Mouse (Mus musculus) liver, embryonic 14.5 days (tissue): ENCODE data around the gene Tnrc6a. TPM values are rescaled to one million over a fixed set of nuclear protein-coding genes. Genes with fewer than 3 reads are reported as not detected.

Source experiments
- ATAC-seq: fragments of 200-750 bp; cut with Nextera tagmentation; 2 replicates; pipeline ENCODE4 v1.8.0; 2017; ENCODE audit warnings: moderate number of reproducible peaks, mild to moderate bottlenecking, moderate library complexity; ENCODE audit not compliant: insufficient read depth
- DNase-seq, 3 experiments: peaks; one replicate each; pipeline ENCODE4 v3.0.0-alpha.2; 2012 to 2013; ENCODE audit warnings: low read depth in 3 of 3, low spot score in 3 of 3
- H3K27ac ChIP-seq: fragments of 300-500 bp; sonication (generic); 2 replicates; pipeline ENCODE4 v1.5.1; 2014; ENCODE audit warnings: moderate library complexity, mild to moderate bottlenecking, control low read depth, inconsistent platforms
- H3K27me3 ChIP-seq: fragments of 300-500 bp; sonication (generic); 2 replicates; pipeline ENCODE4 v1.6.1; 2014; ENCODE audit warnings: mild to moderate bottlenecking, low read length, moderate library complexity; ENCODE audit not compliant: control insufficient read depth, insufficient read depth
- H3K36me3 ChIP-seq: fragments of 300-500 bp; sonication (generic); replicated peaks from 2 replicates; pipeline ENCODE4 v1.6.1; 2014; ENCODE audit warnings: low read depth; ENCODE audit not compliant: control insufficient read depth, insufficient read depth
- H3K4me1 ChIP-seq, 2 experiments: fragments of 200-500 bp in 1 of 2; fragments of 300-500 bp in 1 of 2; sonication (generic) in 1 of 2; replicated peaks; 2 replicates each; pipeline ENCODE4 v1.6.1; 2012 to 2014; ENCODE audit warnings: antibody characterized with exemption in 1 of 2, inconsistent platforms in 1 of 2, low read length in 1 of 2; ENCODE audit not compliant: control insufficient read depth in 2 of 2, insufficient read depth in 2 of 2
- H3K4me2 ChIP-seq: fragments of 300-500 bp; sonication (generic); 2 replicates; pipeline ENCODE4 v1.6.1; 2014; ENCODE audit warnings: low read depth, mild to moderate bottlenecking, control low read depth, moderate library complexity
- H3K4me3 ChIP-seq, 2 experiments: fragments of 200-500 bp in 1 of 2; fragments of 300-500 bp in 1 of 2; sonication (generic) in 1 of 2; 2 replicates each; pipeline ENCODE4 v1.5.1; 2012 to 2014; ENCODE audit warnings: low read depth in 2 of 2, low read length in 2 of 2, mild to moderate bottlenecking in 2 of 2, control low read depth in 1 of 2, inconsistent platforms in 1 of 2, moderate library complexity in 1 of 2; ENCODE audit not compliant: insufficient read depth in 1 of 2
- H3K9ac ChIP-seq: fragments of 300-500 bp; sonication (generic); replicated peaks from 2 replicates; pipeline ENCODE4 v1.6.1; 2014; ENCODE audit warnings: mild to moderate bottlenecking, control low read depth, moderate library complexity
- H3K9me3 ChIP-seq: fragments of 300-500 bp; sonication (generic); 2 replicates; pipeline ENCODE4 v1.6.1; 2016; ENCODE audit warnings: low read length, mixed read lengths; ENCODE audit not compliant: control insufficient read depth
- CTCF ChIP-seq: IDR thresholded peaks from 2 replicates; pipeline ENCODE4 v1.5.1; 2016; ENCODE audit warnings: antibody characterized with exemption, low read depth, control low read depth
- EP300 ChIP-seq: IDR thresholded peaks from 2 replicates; pipeline ENCODE4 v1.6.1; 2016; ENCODE audit warnings: antibody characterized with exemption, low read depth
- WGBS: fragments of 180-500 bp; shearing (Covaris S2); extraction: QIAGEN DNeasy Blood & Tissue Kit; methylation state at CpG from one replicate; pipeline ENCODE4 v1.1.7; 2014; ENCODE audit not compliant: insufficient replicate concordance; 5-methylcytosine and 5-hydroxymethylcytosine counted together
- polyA plus RNA-seq, 2 experiments: library from polyadenylated mRNA; depleted of rRNA in 1 of 2; stranded (reverse) in 1 of 2; unstranded in 1 of 2; fragments of >200 nt; fragmentation: Nextera tagmentation in 1 of 2; extraction: Ambion mirVana in 1 of 2; gene quantifications; 2 replicates each; pipeline versions ENCODE4 v1.2.1 to v1.2.3; 2012 to 2014

Gene Tnrc6a
- polyA plus RNA-seq, 2 experiments: 8.8 to 14.1 TPM

DNA sequence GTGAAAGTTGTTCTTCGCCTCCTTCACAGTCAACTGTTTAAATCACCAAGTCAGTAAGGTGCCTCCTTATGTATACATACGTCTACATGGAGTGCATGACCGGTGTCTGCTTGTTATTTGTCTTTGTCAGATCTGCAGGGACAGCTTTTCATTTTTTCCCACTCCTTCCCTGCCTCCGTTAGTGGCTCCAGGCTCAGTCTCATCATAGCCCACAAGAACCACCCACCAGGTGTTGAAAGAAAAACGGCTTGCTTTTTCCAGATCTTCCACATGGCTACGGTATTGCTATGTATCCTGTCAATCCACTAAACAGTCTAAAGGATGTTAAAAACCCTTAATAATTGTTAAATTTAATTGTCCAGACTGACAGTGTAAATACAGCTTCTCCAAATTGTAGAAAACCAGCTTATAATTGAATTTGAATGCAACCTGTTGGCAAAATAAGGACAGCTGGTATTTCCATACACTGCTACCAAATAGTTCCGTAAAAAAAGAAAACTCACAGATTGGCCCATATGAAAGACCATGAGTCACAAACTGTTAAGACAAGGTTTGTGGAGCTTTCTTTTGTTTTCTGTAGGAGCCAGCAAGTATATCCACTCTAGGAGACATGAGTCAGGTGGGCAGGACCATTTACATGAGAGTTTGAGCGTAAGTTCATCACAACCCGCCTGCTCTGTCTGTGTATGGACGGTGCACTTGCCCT lies 22.6 kb downstream of the Tnrc6a start:
- Histone ChIP-seq H3K27ac (no peak overlapping the region), H3K4me1 (no peaks in the 10 kb centered on the region), H3K4me3 (no peak overlapping the region), H3K9me3 (no peaks in the 10 kb centered on the region), H3K27me3 (no peaks in the 10 kb centered on the region), H3K9ac (no peak overlapping the region), H3K36me3 (peaks cover 3% of the 10 kb centered on the region), H3K4me2 (no peak overlapping the region)
- DNase-seq: no peak
- no peak for ATAC-seq
- WGBS: 84% methylated on average over 10 of the region's 10 CpGs
- TF ChIP-seq EP300 (no peak), CTCF (no peak)

- Histone ChIP-seq H3K9ac (no peak overlapping the region), H3K36me3 (peaks cover 3% of the 10 kb centered on the region)
- 88% methylated on average over 2 of the region's 2 CpGs for WGBS
Observed at GRCm38 (mm10) chr7:123147787-123148186, 24.1 kb downstream of the Tnrc6a start.

GRCm38 (mm10) chr7:123148935-123149334 lies 25.2 kb downstream of the Tnrc6a start:
- H3K9ac ChIP-seq: no peak overlapping the region
- H3K27ac ChIP-seq: no peak overlapping the region
- H3K4me3 ChIP-seq: no peak overlapping the region
- no peaks in the 10 kb centered on the region for H3K4me1 ChIP-seq
- H3K27me3 ChIP-seq: no peaks in the 10 kb centered on the region
- WGBS: 58% methylated on average over 9 of the region's 9 CpGs
- DNase-seq: no peak
- TF ChIP-seq EP300 (no peak), CTCF (no peak)
- no peaks in the 10 kb centered on the region; the same call in none of the 2 replicates for H3K36me3 ChIP-seq
- ATAC-seq: no peak
- H3K4me2 ChIP-seq: no peak overlapping the region
- H3K9me3 ChIP-seq: no peaks in the 10 kb centered on the region

More at GRCm38 (mm10) chr7:123147787-123148186, 24.1 kb downstream of the Tnrc6a start:
- no peak overlapping the region for H3K27ac ChIP-seq
- H3K4me1 ChIP-seq: no peaks in the 10 kb centered on the region
- no peaks in the 10 kb centered on the region for H3K27me3 ChIP-seq
- H3K9me3 ChIP-seq: no peaks in the 10 kb centered on the region
- no peak overlapping the region for H3K4me2 ChIP-seq
- ATAC-seq (no peak), DNase-seq (no peak)
- no peak overlapping the region for H3K4me3 ChIP-seq
- TF ChIP-seq CTCF (no peak), EP300 (no peak)

DNA sequence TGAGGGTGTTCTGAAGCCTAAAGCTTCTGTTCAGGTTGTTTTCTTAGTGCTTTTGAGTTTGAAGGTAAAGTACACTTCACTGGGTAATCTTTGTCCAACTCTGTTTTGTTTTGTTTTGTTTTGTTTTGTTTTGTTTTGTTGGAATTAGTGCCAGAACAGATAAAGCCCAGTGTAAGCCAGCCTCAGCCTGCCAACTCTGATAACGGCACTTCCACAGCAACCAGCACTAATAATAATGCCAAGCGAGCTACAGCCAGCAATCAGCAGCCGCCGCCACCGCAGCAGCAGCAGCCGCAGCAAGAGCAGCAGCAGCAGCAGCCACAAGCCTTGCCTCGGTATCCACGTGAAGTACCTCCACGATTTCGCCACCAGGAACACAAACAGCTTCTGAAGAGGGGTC lies 38.7 kb downstream of the Tnrc6a start:
- ATAC-seq (no peak), DNase-seq (no peak)
- H3K4me1 ChIP-seq: no peaks in the 10 kb centered on the region
- no peak overlapping the region for H3K4me3 ChIP-seq
- TF ChIP-seq CTCF: no peak
- no peak for TF ChIP-seq EP300
- H3K4me2 ChIP-seq: no peak overlapping the region
- H3K9ac ChIP-seq: no peak overlapping the region
- no peaks in the 10 kb centered on the region for H3K27me3 ChIP-seq
- no peaks in the 10 kb centered on the region for H3K9me3 ChIP-seq
- 84% methylated on average over 10 of the region's 10 CpGs for WGBS
- H3K27ac ChIP-seq: no peak overlapping the region
- peaks cover 43% of the 10 kb centered on the region for H3K36me3 ChIP-seq

DNA sequence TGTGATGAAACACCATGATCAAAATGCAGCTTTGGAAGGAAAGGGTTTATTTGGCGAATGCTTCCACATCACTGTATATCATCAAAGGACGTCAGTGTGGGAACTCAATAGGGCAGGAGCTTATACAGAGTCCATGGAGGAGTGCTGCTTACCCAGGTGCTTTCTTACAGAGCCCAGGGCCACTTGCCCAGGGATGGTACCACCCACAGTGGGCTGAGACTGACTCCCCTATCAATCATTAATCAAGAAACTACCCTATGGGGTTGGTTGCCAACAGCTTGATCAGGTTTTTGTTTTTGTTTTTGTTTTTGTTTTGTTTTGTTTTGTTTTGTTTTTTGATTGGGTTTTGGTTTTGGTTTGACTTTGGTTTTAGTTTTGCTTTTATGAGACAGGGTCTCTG lies 43.8 kb downstream of the Tnrc6a start:
- Histone ChIP-seq H3K4me2 (no peak overlapping the region), H3K36me3 (peaks cover 72% of the 10 kb centered on the region), H3K27me3 (no peaks in the 10 kb centered on the region), H3K4me1 (no peaks in the 10 kb centered on the region), H3K9ac (no peak overlapping the region), H3K4me3 (no peak overlapping the region), H3K9me3 (no peaks in the 10 kb centered on the region), H3K27ac (no peak overlapping the region)
- DNase-seq: no peak
- no peak for ATAC-seq
- TF ChIP-seq CTCF: no peak
- no peak for TF ChIP-seq EP300
- 78% methylated on average over 2 of the region's 2 CpGs for WGBS
